Mouse (Mus musculus): Measurements from ENCODE around the gene Spindoc. TPM values are rescaled to one million over a fixed set of nuclear protein-coding genes. Genes with fewer than 3 reads are reported as not detected.

Spindoc gene
- polyA plus RNA-seq (2014; fragmentation: Nextera tagmentation; extraction: Ambion mirVana) = 26.1 and 34.6 TPM in 2 replicates

GRCm38 (mm10) chr19:7382903-7383865 lies at the start of gene Spindoc:
Gene Spindoc (minus strand): TSS chr19:7382994.
- ATAC-seq (ENCODE audit: low FRiP score) (peak; percentile 99), DNase-seq (ENCODE audit: low spot score) (peak; percentile 99)
- no peaks in the 10 kb centered on the region for H3K4me1 ChIP-seq (replicated peaks; ENCODE audit: control insufficient read depth, insufficient read depth, low read length)
- WGBS = 1% methylated on average over 46 of the region's 52 CpGs
- H3K36me3 ChIP-seq (ENCODE audit: control insufficient read depth, insufficient read depth, low read length) = no peaks in the 10 kb centered on the region
- H3K4me2 ChIP-seq (replicated peaks; ENCODE audit: low read depth, low read length) = peak within 1 kb of the TSS; percentile 90
- no peaks in the 10 kb centered on the region for H3K9me3 ChIP-seq (ENCODE audit: control insufficient read depth, low read length)
- H3K4me3 ChIP-seq (ENCODE audit: low read depth, low read length) = peak within 1 kb of the TSS; percentile 90
- H3K27me3 ChIP-seq (ENCODE audit: control insufficient read depth, insufficient read depth, low read length) = no peaks in the 10 kb centered on the region
- peak within 1 kb of the TSS; percentile 76 for H3K27ac ChIP-seq (ENCODE audit: low read depth, low read length)
- H3K9ac ChIP-seq (ENCODE audit: low read depth, low read length) = peak within 1 kb of the TSS; percentile 95

GRCm38 (mm10) chr19:7425398-7425775 lies 42.6 kb upstream of the Spindoc start:
- Histone ChIP-seq H3K4me1 (replicated peaks; ENCODE audit: control insufficient read depth, insufficient read depth, low read length) (peaks cover 36% of the 10 kb centered on the region), H3K27ac (ENCODE audit: low read depth, low read length) (no peak overlapping the region), H3K9me3 (ENCODE audit: control insufficient read depth, low read length) (no peaks in the 10 kb centered on the region), H3K9ac (ENCODE audit: low read depth, low read length) (no peak overlapping the region), H3K4me2 (replicated peaks; ENCODE audit: low read depth, low read length) (no peak overlapping the region), H3K27me3 (ENCODE audit: control insufficient read depth, insufficient read depth, low read length) (no peaks in the 10 kb centered on the region; the same call in 1 of the 2 replicates), H3K4me3 (ENCODE audit: low read depth, low read length) (no peak overlapping the region), H3K36me3 (ENCODE audit: control insufficient read depth, insufficient read depth, low read length) (peaks cover 16% of the 10 kb centered on the region)
- peak; percentile 27 for DNase-seq (ENCODE audit: low spot score)
- no peak for ATAC-seq (ENCODE audit: low FRiP score)
- 61% methylated on average over 3 of the region's 3 CpGs for WGBS

GRCm38 (mm10) chr19:7424590-7425397 lies 42.0 kb upstream of the Spindoc start:
- Histone ChIP-seq H3K27me3 (ENCODE audit: control insufficient read depth, insufficient read depth, low read length) (no peaks in the 10 kb centered on the region; the same call in 1 of the 2 replicates), H3K4me3 (ENCODE audit: low read depth, low read length) (no peak overlapping the region), H3K4me1 (replicated peaks; ENCODE audit: control insufficient read depth, insufficient read depth, low read length) (peaks cover 40% of the 10 kb centered on the region), H3K9ac (ENCODE audit: low read depth, low read length) (no peak overlapping the region; the same call in 1 of the 2 replicates), H3K36me3 (ENCODE audit: control insufficient read depth, insufficient read depth, low read length) (peaks cover 13% of the 10 kb centered on the region), H3K9me3 (ENCODE audit: control insufficient read depth, low read length) (no peaks in the 10 kb centered on the region), H3K27ac (ENCODE audit: low read depth, low read length) (no peak overlapping the region), H3K4me2 (replicated peaks; ENCODE audit: low read depth, low read length) (no peak overlapping the region)
- DNase-seq (ENCODE audit: low spot score) (peak; percentile 39), ATAC-seq (ENCODE audit: low FRiP score) (no peak)
- WGBS = 70% methylated on average over 8 of the region's 8 CpGs

GRCm38 (mm10) chr19:7424131-7424530 lies 41.3 kb upstream of the Spindoc start:
- peak overlapping the region; percentile 0; the same call in 1 of the 2 replicates for H3K4me3 ChIP-seq (ENCODE audit: low read depth, low read length)
- WGBS = 61% methylated on average over 7 of the region's 7 CpGs
- peaks cover 13% of the 10 kb centered on the region for H3K36me3 ChIP-seq (ENCODE audit: control insufficient read depth, insufficient read depth, low read length)
- no peak overlapping the region for H3K4me2 ChIP-seq (replicated peaks; ENCODE audit: low read depth, low read length)
- peak overlapping the region; percentile 68; the same call in 1 of the 2 replicates for H3K9ac ChIP-seq (ENCODE audit: low read depth, low read length)
- peaks cover 44% of the 10 kb centered on the region for H3K4me1 ChIP-seq (replicated peaks; ENCODE audit: control insufficient read depth, insufficient read depth, low read length)
- peak; percentile 38 for DNase-seq (ENCODE audit: low spot score)
- H3K27ac ChIP-seq (ENCODE audit: low read depth, low read length) = 0 out of 2 replicates have a peak overlapping the region, but pooled peaks have one; percentile 86
- H3K9me3 ChIP-seq (ENCODE audit: control insufficient read depth, low read length) = no peaks in the 10 kb centered on the region
- no peaks in the 10 kb centered on the region; the same call in 1 of the 2 replicates for H3K27me3 ChIP-seq (ENCODE audit: control insufficient read depth, insufficient read depth, low read length)
- no peak for ATAC-seq (ENCODE audit: low FRiP score)

GRCm38 (mm10) chr19:7423656-7424030 lies 40.8 kb upstream of the Spindoc start:
- H3K4me3 ChIP-seq (ENCODE audit: low read depth, low read length) = peak overlapping the region; percentile 26
- peak; percentile 55 for DNase-seq (ENCODE audit: low spot score)
- H3K9ac ChIP-seq (ENCODE audit: low read depth, low read length) = peak overlapping the region; percentile 68
- no peaks in the 10 kb centered on the region; the same call in 1 of the 2 replicates for H3K27me3 ChIP-seq (ENCODE audit: control insufficient read depth, insufficient read depth, low read length)
- ATAC-seq (ENCODE audit: low FRiP score) = 0 out of 2 replicates have a peak, but pooled peaks have one; percentile 0
- H3K36me3 ChIP-seq (ENCODE audit: control insufficient read depth, insufficient read depth, low read length) = peaks cover 11% of the 10 kb centered on the region
- no peaks in the 10 kb centered on the region for H3K9me3 ChIP-seq (ENCODE audit: control insufficient read depth, low read length)
- WGBS = 36% methylated on average over 15 of the region's 16 CpGs
- peak overlapping the region; percentile 55 for H3K4me2 ChIP-seq (replicated peaks; ENCODE audit: low read depth, low read length)
- H3K27ac ChIP-seq (ENCODE audit: low read depth, low read length) = peak overlapping the region; percentile 86
- H3K4me1 ChIP-seq (replicated peaks; ENCODE audit: control insufficient read depth, insufficient read depth, low read length) = peaks cover 46% of the 10 kb centered on the region

- Histone ChIP-seq H3K4me1 (replicated peaks; ENCODE audit: control insufficient read depth, insufficient read depth, low read length) (peaks cover 46% of the 10 kb centered on the region), H3K9me3 (ENCODE audit: control insufficient read depth, low read length) (no peaks in the 10 kb centered on the region), H3K9ac (ENCODE audit: low read depth, low read length) (peak overlapping the region; percentile 68), H3K4me3 (ENCODE audit: low read depth, low read length) (peak overlapping the region; percentile 26), H3K27me3 (ENCODE audit: control insufficient read depth, insufficient read depth, low read length) (no peaks in the 10 kb centered on the region; the same call in 1 of the 2 replicates), H3K4me2 (replicated peaks; ENCODE audit: low read depth, low read length) (peak overlapping the region; percentile 55), H3K27ac (ENCODE audit: low read depth, low read length) (peak overlapping the region; percentile 86), H3K36me3 (ENCODE audit: control insufficient read depth, insufficient read depth, low read length) (peaks cover 9% of the 10 kb centered on the region)
- peak; percentile 66 for DNase-seq (ENCODE audit: low spot score)
- ATAC-seq (ENCODE audit: low FRiP score) = peak; percentile 6; the same call in 1 of the 2 replicates
- WGBS = 15% methylated on average over 51 of the region's 51 CpGs
Measured at GRCm38 (mm10) chr19:7423028-7423655, 40.3 kb upstream of the Spindoc start.

- Histone ChIP-seq H3K4me2 (replicated peaks; ENCODE audit: low read depth, low read length) (peak overlapping the region; percentile 55), H3K9me3 (ENCODE audit: control insufficient read depth, low read length) (no peaks in the 10 kb centered on the region), H3K27ac (ENCODE audit: low read depth, low read length) (peak overlapping the region; percentile 86), H3K9ac (ENCODE audit: low read depth, low read length) (peak overlapping the region; percentile 68), H3K4me1 (replicated peaks; ENCODE audit: control insufficient read depth, insufficient read depth, low read length) (peaks cover 46% of the 10 kb centered on the region), H3K27me3 (ENCODE audit: control insufficient read depth, insufficient read depth, low read length) (no peaks in the 10 kb centered on the region; the same call in 1 of the 2 replicates), H3K4me3 (ENCODE audit: low read depth, low read length) (peak overlapping the region; percentile 26), H3K36me3 (ENCODE audit: control insufficient read depth, insufficient read depth, low read length) (peaks cover 9% of the 10 kb centered on the region)
- ATAC-seq (ENCODE audit: low FRiP score) = no peak
- 9% methylated on average over 28 of the region's 35 CpGs for WGBS
- peak; percentile 63 for DNase-seq (ENCODE audit: low spot score)
Measured at GRCm38 (mm10) chr19:7422656-7423027, 39.8 kb upstream of the Spindoc start.
